Mouse (Mus musculus) ES-CJ7 (cell line): ENCODE measurements around the gene Kdelr2.
A peak's percentile ranks its signal among the peaks of the same experiment; 100 is the strongest.

ENCODE experiments used
- DNase-seq: peaks from one replicate; pipeline ENCODE4 v3.0.0; 2011; ENCODE audit warnings: low read depth, low spot score

Gene Kdelr2

GRCm38 (mm10) chr5:143401556-143401955, 2.1 kb upstream of the Kdelr2 start:
- peak; percentile 51 for DNase-seq

GRCm38 (mm10) chr5:143404148-143404930, 701 bp downstream of the Kdelr2 start:
- DNase-seq, result no peak

- DNase-seq, result no peak
Measured at GRCm38 (mm10) chr5:143405200-143405599, 1.6 kb downstream of the Kdelr2 start.

- DNase-seq, result no peak
Measured at GRCm38 (mm10) chr5:143406548-143406947, 2.9 kb downstream of the Kdelr2 start.

- no peak for DNase-seq
Measured at GRCm38 (mm10) chr5:143409239-143409638, 5.6 kb downstream of the Kdelr2 start.

- DNase-seq, result no peak
Measured at GRCm38 (mm10) chr5:143410841-143411395, 7.3 kb downstream of the Kdelr2 start.

GRCm38 (mm10) chr5:143421484-143421883, 17.8 kb downstream of the Kdelr2 start:
- DNase-seq, result no peak

- no peak for DNase-seq
Measured at GRCm38 (mm10) chr5:143422990-143423389, 19.4 kb downstream of the Kdelr2 start.

GRCm38 (mm10) chr5:143423899-143424519, 20.4 kb downstream of the Kdelr2 start:
- DNase-seq, result peak; percentile 59

- peak; percentile 83 for DNase-seq
Measured at GRCm38 (mm10) chr5:143434421-143434820, 30.8 kb downstream of the Kdelr2 start.

- no peak for DNase-seq
Measured at GRCm38 (mm10) chr5:143441298-143441697, 37.7 kb downstream of the Kdelr2 start.

- no peak for DNase-seq
Measured at GRCm38 (mm10) chr5:143441753-143442152, 38.1 kb downstream of the Kdelr2 start.

GRCm38 (mm10) chr5:143463671-143464070, 60.0 kb downstream of the Kdelr2 start:
- DNase-seq, result no peak

GRCm38 (mm10) chr5:143464100-143464756, 60.6 kb downstream of the Kdelr2 start, which contains the start of gene Daglb:
Gene Daglb (plus strand): TSS chr5:143464584.
- DNase-seq, result peak; percentile 90

GRCm38 (mm10) chr5:143464757-143465118, 61.1 kb downstream of the Kdelr2 start:
- DNase-seq, result no peak

- DNase-seq, result peak; percentile 9
Measured at GRCm38 (mm10) chr5:143465156-143466085, 61.8 kb downstream of the Kdelr2 start.

- no peak for DNase-seq
Measured at GRCm38 (mm10) chr5:143466891-143467669, 63.4 kb downstream of the Kdelr2 start.

GRCm38 (mm10) chr5:143467931-143468330, 64.3 kb downstream of the Kdelr2 start:
- no peak for DNase-seq

- no peak for DNase-seq
Measured at GRCm38 (mm10) chr5:143469628-143470027, 66.0 kb downstream of the Kdelr2 start.

- no peak for DNase-seq
Measured at GRCm38 (mm10) chr5:143470421-143471164, 67.0 kb downstream of the Kdelr2 start.
